Mouse (Mus musculus): ENCODE measurements around the gene Odf2.

- no peak for TF ChIP-seq POLR2A (IDR thresholded peaks at IDR 0.05; ENCODE audit: borderline replicate concordance, insufficient read depth, low read length)
- TF ChIP-seq CTCF (IDR thresholded peaks at IDR 0.05; ENCODE audit: borderline replicate concordance, insufficient read depth, low read depth, low read length) = no peak
These were observed 13.2 kb downstream of the Odf2 start for GRCm38 (mm10) chr2:29902194-29902593.

Data from cerebellum, adult 2 months (tissue).